Mouse (Mus musculus) liver, adult 2 months (tissue): ENCODE data around the gene Slc15a2.

Source experiments
- CTCF ChIP-seq: fragments of 200-500 bp; IDR thresholded peaks from 2 replicates; pipeline ENCODE4 v1.5.1; 2011; ENCODE audit warnings: low read depth, low read length, control low read depth
- POLR2A ChIP-seq: fragments of 200-500 bp; IDR thresholded peaks from 2 replicates; pipeline ENCODE4 v1.6.1; 2011; ENCODE audit warnings: low read length, control low read depth; ENCODE audit not compliant: insufficient read depth; ENCODE audit errors: extremely low read depth

- no peak for TF ChIP-seq POLR2A
- no peak for TF ChIP-seq CTCF
These were observed 64.3 kb downstream of the Slc15a2 start for GRCm38 (mm10) chr16:36720194-36721055.
